Comparison of ENCODE assay signal across 9 mouse cellular contexts in the genomic region with DNA sequence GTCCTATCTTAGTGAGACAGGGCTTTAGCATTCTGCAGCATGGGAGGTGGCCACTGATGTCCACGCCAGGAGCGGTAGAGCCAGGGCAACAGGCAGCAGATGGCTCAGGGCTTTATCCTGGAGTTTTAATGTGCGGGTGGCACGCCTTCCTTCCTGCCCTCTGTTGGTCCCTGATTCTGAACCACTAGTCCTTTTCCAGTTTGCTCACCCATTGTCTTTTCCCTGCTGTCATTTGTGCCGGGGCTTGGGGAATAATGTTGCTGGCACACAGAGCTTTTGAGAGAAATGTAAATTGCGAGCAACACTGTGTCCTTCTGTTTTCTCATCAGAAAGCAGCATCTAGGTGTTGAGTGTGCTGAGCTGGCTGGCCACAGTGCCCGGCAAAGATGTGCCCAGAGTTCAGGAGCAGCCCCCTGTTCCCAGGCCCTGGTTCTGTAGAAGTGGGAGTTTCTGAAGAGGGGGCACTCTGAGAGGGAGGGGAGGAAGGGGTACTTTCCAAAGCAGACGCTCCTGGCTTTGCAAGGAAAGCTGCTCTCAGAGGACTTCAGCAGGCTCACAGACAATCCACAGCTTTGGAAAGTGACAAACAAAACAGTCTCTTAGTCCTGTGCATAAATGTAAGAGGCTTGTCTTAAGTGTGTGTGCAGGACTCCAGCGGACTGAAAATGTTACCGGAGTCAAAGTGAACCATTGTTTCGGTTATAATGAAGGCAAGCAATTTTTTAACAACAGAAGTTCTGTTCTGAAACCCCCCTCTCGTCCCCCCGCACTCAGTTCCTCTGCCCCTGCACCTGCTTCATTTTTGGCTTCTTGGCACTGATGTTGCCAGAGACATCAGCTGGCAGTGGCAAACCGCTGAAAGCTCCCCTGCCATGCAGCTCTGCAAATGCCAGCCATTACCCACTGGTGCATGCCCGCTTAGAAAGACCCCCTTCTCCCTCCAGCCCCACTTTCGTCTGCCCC.
DNase-seq lines count a peak whose midpoint lies in the region; ATAC-seq and TF ChIP-seq lines count a peak whose summit lies in the region.
"Had no signal": no experiment of that assay in that cellular context is flagged by ENCODE, and none has a peak within 500 bp of the region (broad histone marks: within the 10 kb centered on the region; RNA-seq: fewer than 3 reads in every experiment).

No protein-coding gene starts in this region.

- no peaks in the 10 kb centered on the region for H3K36me3 ChIP-seq in embryonic facial prominence, embryonic 10.5 days (replicated peaks)
- no peaks in the 10 kb centered on the region for H3K36me3 ChIP-seq in hindbrain, embryonic 13.5 days
- no peaks in the 10 kb centered on the region for H3K36me3 ChIP-seq in neural tube, embryonic 12.5 days
- H3K36me3 ChIP-seq in lung, postnatal 0 days (ENCODE audit: insufficient read depth, low read length): no peaks in the 10 kb centered on the region
- H3K36me3 ChIP-seq in liver, postnatal 0 days (replicated peaks; ENCODE audit: insufficient read depth, low read length): no peaks in the 10 kb centered on the region
- no peaks in the 10 kb centered on the region for H3K36me3 ChIP-seq in liver, embryonic 12.5 days

- TF ChIP-seq CTCF in lung, postnatal 0 days (IDR thresholded peaks at IDR 0.05): no peak
- no peak for TF ChIP-seq CTCF in liver, postnatal 0 days (IDR thresholded peaks at IDR 0.05; ENCODE audit: low read depth)

- H3K9ac ChIP-seq in hindbrain, embryonic 13.5 days: peak overlapping the region; percentile 40; the same call in 1 of the 2 replicates
- no peak overlapping the region for H3K9ac ChIP-seq in neural tube, embryonic 12.5 days
- H3K9ac ChIP-seq in lung, postnatal 0 days (replicated peaks; ENCODE audit: low read depth): no peak overlapping the region
- no peak overlapping the region for H3K9ac ChIP-seq in liver, postnatal 0 days (replicated peaks)
- no peak overlapping the region for H3K9ac ChIP-seq in liver, embryonic 12.5 days

- ATAC-seq in hindbrain, embryonic 13.5 days (ENCODE audit: low FRiP score): peak; percentile 91
- peak; percentile 88 for ATAC-seq in neural tube, embryonic 12.5 days (ENCODE audit: low FRiP score, low read depth)
- no peak for ATAC-seq in lung, postnatal 0 days
- no peak for ATAC-seq in liver, postnatal 0 days
- ATAC-seq in liver, embryonic 12.5 days: no peak

- peak; percentile 42 to 43 for DNase-seq in left cerebral cortex, postnatal 10 days (ENCODE audit: extremely low spot score in 1 of 2, low spot score in 2 of 2)
- DNase-seq in left cerebral cortex, adult 11 months (ENCODE audit: low spot score): no peak
- no peak for DNase-seq in embryonic facial prominence, embryonic 10.5 days (ENCODE audit: low spot score)
- no peak for DNase-seq in lung, postnatal 0 days (ENCODE audit: low spot score)
- DNase-seq in liver, postnatal 0 days: no peak

- peak overlapping the region; percentile 34 for H3K4me2 ChIP-seq in hindbrain, embryonic 13.5 days
- peak overlapping the region; percentile 32 for H3K4me2 ChIP-seq in neural tube, embryonic 12.5 days (replicated peaks)
- no peak overlapping the region for H3K4me2 ChIP-seq in lung, postnatal 0 days (replicated peaks; ENCODE audit: low read depth, low read length)
- H3K4me2 ChIP-seq in liver, postnatal 0 days (ENCODE audit: low read depth, low read length): no peak overlapping the region
- no peak overlapping the region for H3K4me2 ChIP-seq in liver, embryonic 12.5 days

- intact Hi-C loops in left cerebral cortex, postnatal 10 days (cut with DNase I): no loop called here

- WGBS in embryonic facial prominence, embryonic 10.5 days: 62% methylated on average over 16 of the region's 16 CpGs
- 19% methylated on average over 16 of the region's 16 CpGs for WGBS in hindbrain, embryonic 13.5 days
- 43% methylated on average over 16 of the region's 16 CpGs for WGBS in neural tube, embryonic 12.5 days
- WGBS in lung, postnatal 0 days: 61% methylated on average over 16 of the region's 16 CpGs
- 69% methylated on average over 16 of the region's 16 CpGs for WGBS in liver, postnatal 0 days (ENCODE audit: insufficient replicate concordance)
- whole genome bisulfite sequencing in liver, embryonic 12.5 days (ENCODE audit: insufficient replicate concordance): 63% methylated on average over 16 of the region's 16 CpGs

- H3K27me3 ChIP-seq in embryonic facial prominence, embryonic 10.5 days (replicated peaks; ENCODE audit: low read depth, poor library complexity, severe bottlenecking): no peaks in the 10 kb centered on the region
- H3K27me3 ChIP-seq in hindbrain, embryonic 13.5 days: no peaks in the 10 kb centered on the region
- H3K27me3 ChIP-seq in neural tube, embryonic 12.5 days (replicated peaks): no peaks in the 10 kb centered on the region
- no peaks in the 10 kb centered on the region for H3K27me3 ChIP-seq in lung, postnatal 0 days (replicated peaks; ENCODE audit: insufficient read depth, low read length)
- no peaks in the 10 kb centered on the region for H3K27me3 ChIP-seq in liver, postnatal 0 days (ENCODE audit: insufficient read depth, low read length)
- no peaks in the 10 kb centered on the region for H3K27me3 ChIP-seq in liver, embryonic 12.5 days (replicated peaks)

- H3K9me3 ChIP-seq in embryonic facial prominence, embryonic 10.5 days: no peaks in the 10 kb centered on the region
- no peaks in the 10 kb centered on the region for H3K9me3 ChIP-seq in hindbrain, embryonic 13.5 days
- no peaks in the 10 kb centered on the region for H3K9me3 ChIP-seq in neural tube, embryonic 12.5 days
- H3K9me3 ChIP-seq in lung, postnatal 0 days (ENCODE audit: low read length): no peaks in the 10 kb centered on the region
- peaks cover 4% of the 10 kb centered on the region for H3K9me3 ChIP-seq in liver, postnatal 0 days (ENCODE audit: low read length)
- no peaks in the 10 kb centered on the region for H3K9me3 ChIP-seq in liver, embryonic 12.5 days (replicated peaks)

- H3K27ac ChIP-seq in embryonic facial prominence, embryonic 10.5 days (replicated peaks): peak overlapping the region; percentile 65
- H3K27ac ChIP-seq in hindbrain, embryonic 13.5 days: peak overlapping the region; percentile 90
- peak overlapping the region; percentile 72 for H3K27ac ChIP-seq in neural tube, embryonic 12.5 days
- H3K27ac ChIP-seq in lung, postnatal 0 days (ENCODE audit: low read length): no peak overlapping the region; the same call in 1 of the 2 replicates
- no peak overlapping the region for H3K27ac ChIP-seq in liver, postnatal 0 days (ENCODE audit: low read depth)
- H3K27ac ChIP-seq in liver, embryonic 12.5 days: no peak overlapping the region
- H3K27ac ChIP-seq: macrophage had no signal

- H3K4me1 ChIP-seq in embryonic facial prominence, embryonic 10.5 days: peaks cover 19% of the 10 kb centered on the region
- H3K4me1 ChIP-seq in hindbrain, embryonic 13.5 days (replicated peaks): peaks cover 24% of the 10 kb centered on the region
- peaks cover 15% of the 10 kb centered on the region for H3K4me1 ChIP-seq in neural tube, embryonic 12.5 days
- H3K4me1 ChIP-seq in lung, postnatal 0 days (ENCODE audit: insufficient read depth, low read depth, low read length): no peaks in the 10 kb centered on the region
- no peaks in the 10 kb centered on the region for H3K4me1 ChIP-seq in liver, postnatal 0 days (ENCODE audit: insufficient read depth)
- no peaks in the 10 kb centered on the region for H3K4me1 ChIP-seq in liver, embryonic 12.5 days

- no peak for TF ChIP-seq EP300 in lung, postnatal 0 days (IDR thresholded peaks at IDR 0.05)
- no peak for TF ChIP-seq EP300 in liver, postnatal 0 days (IDR thresholded peaks at IDR 0.05; ENCODE audit: low read depth)

- no peak overlapping the region for H3K4me3 ChIP-seq in embryonic facial prominence, embryonic 10.5 days
- no peak overlapping the region for H3K4me3 ChIP-seq in hindbrain, embryonic 13.5 days
- no peak overlapping the region for H3K4me3 ChIP-seq in neural tube, embryonic 12.5 days
- H3K4me3 ChIP-seq in lung, postnatal 0 days (ENCODE audit: low read depth, low read length): no peak overlapping the region
- no peak overlapping the region for H3K4me3 ChIP-seq in liver, postnatal 0 days (ENCODE audit: low read depth, low read length)
- H3K4me3 ChIP-seq in liver, embryonic 12.5 days: no peak overlapping the region

Comparison
In these comparisons a context has a peak if more than half of its experiments do, and no peak if none do; other contexts are left out.
1. DNase-seq: peak in left cerebral cortex, postnatal 10 days (2 of 2); none in left cerebral cortex, adult 11 months (single experiment), embryonic facial prominence, embryonic 10.5 days (single experiment), lung, postnatal 0 days (single experiment) and liver, postnatal 0 days (single experiment).
2. H3K27ac ChIP-seq: peak in embryonic facial prominence, embryonic 10.5 days (single experiment), hindbrain, embryonic 13.5 days (single experiment) and neural tube, embryonic 12.5 days (single experiment); none in lung, postnatal 0 days (single experiment), liver, postnatal 0 days (single experiment) and liver, embryonic 12.5 days (single experiment).
3. ATAC-seq: peak in hindbrain, embryonic 13.5 days (single experiment) and neural tube, embryonic 12.5 days (single experiment); none in lung, postnatal 0 days (single experiment), liver, postnatal 0 days (single experiment) and liver, embryonic 12.5 days (single experiment).
4. H3K4me2 ChIP-seq: peak in hindbrain, embryonic 13.5 days (single experiment) and neural tube, embryonic 12.5 days (single experiment); none in lung, postnatal 0 days (single experiment), liver, postnatal 0 days (single experiment) and liver, embryonic 12.5 days (single experiment).